Mouse (Mus musculus): ENCODE data around the gene Ccdc167.

GRCm38 (mm10) chr17:29720755-29721365 is 4.0 kb upstream of the Ccdc167 start:
- TF ChIP-seq CTCF (IDR thresholded peaks at IDR 0.05; ENCODE audit: low read depth) = no peak
- no peak for TF ChIP-seq EP300 (IDR thresholded peaks at IDR 0.05; ENCODE audit: low read depth)

Measured in liver, postnatal 0 days (tissue).